Mouse (Mus musculus) midbrain, embryonic 15.5 days (tissue): Measurements from ENCODE around the gene Gm9903. TPM values are rescaled to one million over a fixed set of nuclear protein-coding genes. Genes with fewer than 3 reads are reported as not detected.

Experiments used
- ATAC-seq: fragments of 200-750 bp; cut with Nextera tagmentation; replicated peaks from 2 replicates; pipeline ENCODE4 v1.8.0; 2017; ENCODE audit warnings: moderate TSS enrichment
- H3K27ac ChIP-seq: fragments of 300-500 bp; sonication (generic); 2 replicates; pipeline ENCODE4 v1.5.1; 2015; ENCODE audit warnings: mild to moderate bottlenecking, inconsistent platforms
- H3K27me3 ChIP-seq: fragments of 300-500 bp; sonication (generic); replicated peaks from 2 replicates; pipeline ENCODE4 v1.6.1; 2015; ENCODE audit warnings: inconsistent platforms
- H3K36me3 ChIP-seq: fragments of 300-500 bp; sonication (generic); replicated peaks from 2 replicates; pipeline ENCODE4 v1.6.1; 2015; ENCODE audit warnings: inconsistent platforms
- H3K4me1 ChIP-seq: fragments of 300-500 bp; sonication (generic); 2 replicates; pipeline ENCODE4 v1.6.1; 2015; ENCODE audit warnings: inconsistent platforms
- H3K4me2 ChIP-seq: fragments of 300-500 bp; sonication (generic); 2 replicates; pipeline ENCODE4 v1.6.1; 2015; ENCODE audit warnings: inconsistent platforms, mild to moderate bottlenecking, moderate library complexity
- H3K4me3 ChIP-seq: fragments of 300-500 bp; sonication (generic); 2 replicates; pipeline ENCODE4 v1.5.1; 2015; ENCODE audit warnings: mild to moderate bottlenecking, inconsistent platforms
- H3K9ac ChIP-seq: fragments of 300-500 bp; sonication (generic); 2 replicates; pipeline ENCODE4 v1.6.1; 2015; ENCODE audit warnings: mild to moderate bottlenecking, inconsistent platforms
- H3K9me3 ChIP-seq: fragments of 300-500 bp; sonication (generic); 2 replicates; pipeline ENCODE4 v1.6.1; 2016; ENCODE audit warnings: inconsistent platforms
- WGBS: fragments of 180-500 bp; shearing (Covaris S2); methylation state at CpG from one replicate; pipeline ENCODE4 v1.1.7; 2015; ENCODE audit warnings: mixed read lengths; 5-methylcytosine and 5-hydroxymethylcytosine counted together
- polyA plus RNA-seq: library from polyadenylated mRNA; unstranded; fragments of >200 nt; fragmentation: Nextera tagmentation; extraction: Ambion mirVana; gene quantifications from 2 replicates; pipeline ENCODE4 v1.2.1, GENCODE M21; 2015

Gene Gm9903
- polyA plus RNA-seq, 1 experiment from 2014 or later, result 0.77 TPM

GRCm38 (mm10) chr5:33651921-33652782 lies 22.4 kb downstream of the Gm9903 start, which contains the start of gene Slbp:
TSS of gene Slbp (minus strand) at chr5:33652574.
- peak; percentile 95 for ATAC-seq
- H3K4me2 ChIP-seq, result peak within 1 kb of the TSS; percentile 49
- H3K9me3 ChIP-seq, result no peaks in the 10 kb centered on the region
- peak within 1 kb of the TSS; percentile 66 for H3K9ac ChIP-seq
- peaks cover 38% of the 10 kb centered on the region for H3K4me1 ChIP-seq
- WGBS, result under 1% methylated on average over 82 of the region's 82 CpGs
- H3K4me3 ChIP-seq, result peak within 1 kb of the TSS; percentile 75
- H3K27me3 ChIP-seq, result no peaks in the 10 kb centered on the region
- peak within 1 kb of the TSS; percentile 96 for H3K27ac ChIP-seq
- 0 out of 2 replicates have a peak, but pooled peaks cover 3% of the 10 kb centered on the region for H3K36me3 ChIP-seq

- 2% methylated on average over 9 of the region's 9 CpGs for WGBS
- peaks cover 40% of the 10 kb centered on the region for H3K4me1 ChIP-seq
- peak overlapping the region; percentile 66; the same call in 1 of the 2 replicates for H3K9ac ChIP-seq
- H3K27ac ChIP-seq, result peak overlapping the region; percentile 96
- peak overlapping the region; percentile 75 for H3K4me3 ChIP-seq
- 0 out of 2 replicates have a peak, but pooled peaks cover 1% of the 10 kb centered on the region for H3K36me3 ChIP-seq
- H3K27me3 ChIP-seq, result no peaks in the 10 kb centered on the region
- peak overlapping the region; percentile 49 for H3K4me2 ChIP-seq
- peak; percentile 53 for ATAC-seq
- H3K9me3 ChIP-seq, result no peaks in the 10 kb centered on the region
Observed at GRCm38 (mm10) chr5:33652783-33653173, 23.1 kb downstream of the Gm9903 start.

- Histone ChIP-seq H3K36me3 (no peaks in the 10 kb centered on the region), H3K4me2 (no peak overlapping the region), H3K9me3 (no peaks in the 10 kb centered on the region), H3K4me3 (no peak overlapping the region), H3K9ac (no peak overlapping the region), H3K27me3 (no peaks in the 10 kb centered on the region), H3K4me1 (peaks cover 49% of the 10 kb centered on the region), H3K27ac (no peak overlapping the region)
- no peak for ATAC-seq
- WGBS, result 93% methylated on average over 13 of the region's 13 CpGs
Observed at GRCm38 (mm10) chr5:33654424-33654823, 24.7 kb downstream of the Gm9903 start.

GRCm38 (mm10) chr5:33655251-33655840 lies 25.6 kb downstream of the Gm9903 start:
- no peaks in the 10 kb centered on the region for H3K36me3 ChIP-seq
- no peak overlapping the region for H3K4me3 ChIP-seq
- H3K9ac ChIP-seq, result no peak overlapping the region
- no peaks in the 10 kb centered on the region for H3K9me3 ChIP-seq
- no peak overlapping the region for H3K27ac ChIP-seq
- no peaks in the 10 kb centered on the region for H3K27me3 ChIP-seq
- H3K4me1 ChIP-seq, result peaks cover 47% of the 10 kb centered on the region
- 93% methylated on average over 10 of the region's 10 CpGs for WGBS
- no peak overlapping the region for H3K4me2 ChIP-seq
- no peak for ATAC-seq

- H3K4me2 ChIP-seq, result peak overlapping the region; percentile 76
- no peak for ATAC-seq
- peak overlapping the region; percentile 67 for H3K9ac ChIP-seq
- H3K27ac ChIP-seq, result peak overlapping the region; percentile 93
- H3K4me3 ChIP-seq, result peak overlapping the region; percentile 71
- peaks cover 35% of the 10 kb centered on the region for H3K4me1 ChIP-seq
- H3K36me3 ChIP-seq, result 0 out of 2 replicates have a peak, but pooled peaks cover 3% of the 10 kb centered on the region
- 46% methylated on average over 1 of the region's 1 CpGs for WGBS
- no peaks in the 10 kb centered on the region for H3K27me3 ChIP-seq
- H3K9me3 ChIP-seq, result no peaks in the 10 kb centered on the region
Observed at GRCm38 (mm10) chr5:33656739-33657138, 27.0 kb downstream of the Gm9903 start.

GRCm38 (mm10) chr5:33657251-33657786 lies 27.6 kb downstream of the Gm9903 start:
- Histone ChIP-seq H3K4me2 (peak overlapping the region; percentile 76), H3K4me3 (peak overlapping the region; percentile 71), H3K36me3 (0 out of 2 replicates have a peak, but pooled peaks cover 3% of the 10 kb centered on the region), H3K4me1 (peaks cover 35% of the 10 kb centered on the region), H3K27ac (peak overlapping the region; percentile 93), H3K9ac (peak overlapping the region; percentile 67), H3K9me3 (no peaks in the 10 kb centered on the region), H3K27me3 (no peaks in the 10 kb centered on the region)
- under 1% methylated on average over 32 of the region's 32 CpGs for WGBS
- ATAC-seq, result peak; percentile 43

- Histone ChIP-seq H3K27ac (peak within 1 kb of the TSS; percentile 93), H3K4me3 (peak within 1 kb of the TSS; percentile 71), H3K9ac (peak within 1 kb of the TSS; percentile 67), H3K9me3 (no peaks in the 10 kb centered on the region), H3K27me3 (no peaks in the 10 kb centered on the region), H3K4me1 (peaks cover 35% of the 10 kb centered on the region), H3K4me2 (peak within 1 kb of the TSS; percentile 76), H3K36me3 (0 out of 2 replicates have a peak, but pooled peaks cover 3% of the 10 kb centered on the region)
- ATAC-seq, result peak; percentile 98
- under 1% methylated on average over 60 of the region's 60 CpGs for WGBS
Observed at GRCm38 (mm10) chr5:33657787-33658663, 28.3 kb downstream of the Gm9903 start, which contains the start of the genes Tacc3 and Tmem129. TSS of gene Tacc3 (plus strand) at chr5:33658128. TSS of gene Tmem129 (minus strand) at chr5:33658416.

- peaks cover 32% of the 10 kb centered on the region for H3K4me1 ChIP-seq
- H3K4me3 ChIP-seq, result peak overlapping the region; percentile 71
- peak overlapping the region; percentile 76 for H3K4me2 ChIP-seq
- 0 out of 2 replicates have a peak, but pooled peaks cover 3% of the 10 kb centered on the region for H3K36me3 ChIP-seq
- no peaks in the 10 kb centered on the region for H3K9me3 ChIP-seq
- H3K9ac ChIP-seq, result peak overlapping the region; percentile 21
- H3K27ac ChIP-seq, result 0 out of 2 replicates have a peak overlapping the region, but pooled peaks have one; percentile 93
- no peaks in the 10 kb centered on the region for H3K27me3 ChIP-seq
- 0% methylated on average over 26 of the region's 26 CpGs for WGBS
- ATAC-seq, result peak; percentile 14
Observed at GRCm38 (mm10) chr5:33658664-33659050, 28.9 kb downstream of the Gm9903 start.

- peaks cover 4% of the 10 kb centered on the region; the same call in 1 of the 2 replicates for H3K36me3 ChIP-seq
- ATAC-seq, result no peak
Observed at GRCm38 (mm10) chr5:33668223-33668622, 38.5 kb downstream of the Gm9903 start.

GRCm38 (mm10) chr5:33671659-33672058 lies 41.9 kb downstream of the Gm9903 start:
- Histone ChIP-seq H3K4me2 (no peak overlapping the region), H3K4me3 (no peak overlapping the region), H3K9me3 (no peaks in the 10 kb centered on the region), H3K27me3 (no peaks in the 10 kb centered on the region), H3K4me1 (peaks cover 9% of the 10 kb centered on the region), H3K36me3 (peaks cover 4% of the 10 kb centered on the region; the same call in 1 of the 2 replicates), H3K27ac (no peak overlapping the region), H3K9ac (no peak overlapping the region)
- WGBS, result 91% methylated on average over 5 of the region's 5 CpGs
- no peak for ATAC-seq

More at GRCm38 (mm10) chr5:33668223-33668622, 38.5 kb downstream of the Gm9903 start:
- Histone ChIP-seq H3K4me1 (no peaks in the 10 kb centered on the region), H3K9ac (no peak overlapping the region), H3K27me3 (no peaks in the 10 kb centered on the region), H3K27ac (no peak overlapping the region), H3K4me3 (no peak overlapping the region), H3K4me2 (no peak overlapping the region), H3K9me3 (no peaks in the 10 kb centered on the region)

- ATAC-seq, result peak; percentile 58
- Histone ChIP-seq H3K27me3 (no peaks in the 10 kb centered on the region), H3K27ac (peak overlapping the region; percentile 25; the same call in 1 of the 2 replicates), H3K36me3 (no peaks in the 10 kb centered on the region), H3K9ac (no peak overlapping the region), H3K4me1 (peaks cover 9% of the 10 kb centered on the region), H3K4me2 (no peak overlapping the region), H3K9me3 (no peaks in the 10 kb centered on the region), H3K4me3 (no peak overlapping the region)
- WGBS, result 56% methylated on average over 3 of the region's 3 CpGs
Observed at GRCm38 (mm10) chr5:33674439-33674838, 44.7 kb downstream of the Gm9903 start.
